Mouse (Mus musculus): ENCODE measurements at regions not wholly inside any gene's neighbourhood (a gene's known extent, or its start where the extent isn't known, plus 50 kb on each side); places are given as distances from the start of the nearest gene placed in this dataset.

GRCm38 (mm10) chr17:44418676-44419404, 230.5 kb downstream of the Clic5 start:
- TF ChIP-seq CTCF (IDR thresholded peaks at IDR 0.05; ENCODE audit: low read depth, low read length) (no peak), POLR2A (IDR thresholded peaks at IDR 0.05; ENCODE audit: borderline replicate concordance, low read depth, low read length) (no peak)
